Mouse (Mus musculus) G1E (cell line): ENCODE results near the gene Dnah14. TPM values are rescaled to one million over a fixed set of nuclear protein-coding genes. Genes with fewer than 3 reads are reported as not detected.
"Not testable (repeated sequence)": the region's sequence is repeated elsewhere in the genome, so short reads cannot be mapped to it uniquely, and the experiment has no call there.

Experiments
- ATAC-seq: 2 replicates; pipeline ENCODE4 v1.8.0; 2016; ENCODE audit warnings: mild to moderate bottlenecking; ENCODE audit not compliant: insufficient number of reproducible peaks, poor library complexity, low FRiP score, severe bottlenecking; ENCODE audit errors: extremely low read depth
- DNase-seq: peaks from one replicate; pipeline ENCODE4 v3.0.0; 2012; ENCODE audit warnings: low spot score
- H3K27me3 ChIP-seq: 2 replicates; pipeline ENCODE4 v1.6.1; 2012; ENCODE audit warnings: mild to moderate bottlenecking, low read length, inconsistent platforms; ENCODE audit not compliant: insufficient read depth
- H3K36me3 ChIP-seq: replicated peaks from 2 replicates; pipeline ENCODE3; 2012; ENCODE audit warnings: mild to moderate bottlenecking, inconsistent platforms
- H3K4me1 ChIP-seq: 2 replicates; pipeline ENCODE4 v1.6.1; 2012; ENCODE audit warnings: low read depth, low read length, inconsistent platforms, mixed read lengths; ENCODE audit not compliant: insufficient read depth
- H3K4me3 ChIP-seq: 2 replicates; pipeline ENCODE4 v1.5.1; 2012; ENCODE audit warnings: low read depth, mild to moderate bottlenecking, inconsistent platforms, low read length, moderate library complexity, mixed read lengths
- H3K9me3 ChIP-seq: replicated peaks from 2 replicates; pipeline ENCODE4 v1.6.1; 2012; ENCODE audit warnings: inconsistent platforms
- CTCF ChIP-seq: IDR thresholded peaks from 2 replicates; pipeline ENCODE4 v1.5.1; 2012; ENCODE audit warnings: low read depth, low read length, inconsistent platforms, mixed read lengths
- GATA1 ChIP-seq: IDR thresholded peaks from 2 replicates; pipeline ENCODE4 v1.6.1; 2012; ENCODE audit warnings: borderline replicate concordance, low read length, inconsistent platforms, mixed read lengths
- GATA2 ChIP-seq: IDR thresholded peaks from 2 replicates; pipeline ENCODE4 v1.6.1; 2012; ENCODE audit warnings: low read depth, low read length, inconsistent platforms, borderline replicate concordance
- POLR2AphosphoS5 ChIP-seq: IDR thresholded peaks from 2 replicates; pipeline ENCODE4 v1.6.1; 2012; ENCODE audit warnings: low read depth, low read length, inconsistent platforms; ENCODE audit not compliant: insufficient replicate concordance
- TAL1 ChIP-seq: conservative IDR thresholded peaks from 2 replicates; pipeline ENCODE4 v1.6.1; 2012; ENCODE audit warnings: low read depth, low read length, inconsistent platforms, mixed read lengths
- polyA plus RNA-seq: library from polyadenylated mRNA; stranded (reverse); fragments of >175 nt; gene quantifications from 2 replicates; pipeline ENCODE4 v1.2.3, GENCODE M21; 2012
- total RNA-seq, 2 experiments: library from RNA; stranded (forward) in 1 of 2; stranded (reverse) in 1 of 2; fragments of 200-1000 nt in 1 of 2; fragments of >200 nt in 1 of 2; fragmentation: Nextera tagmentation in 1 of 2; gene quantifications; 2 replicates each; pipeline ENCODE4 v1.2.3; 2014 to 2017

The Dnah14 gene
- total and polyA plus RNA-seq, 3 experiments = 1.3 TPM; not detected in 2

GRCm38 (mm10) chr1:181742251-181742885 is 166.0 kb downstream of the Dnah14 start:
- no peaks in the 10 kb centered on the region for H3K9me3 ChIP-seq
- DNase-seq = no peak

GRCm38 (mm10) chr1:181769392-181769791 is 193.0 kb downstream of the Dnah14 start:
- no peaks in the 10 kb centered on the region for H3K9me3 ChIP-seq
- H3K4me1 ChIP-seq = no peaks in the 10 kb centered on the region
- no peaks in the 10 kb centered on the region for H3K36me3 ChIP-seq
- H3K4me3 ChIP-seq = no peak overlapping the region
- peak; percentile 33; the same call in 1 of the 2 replicates for TF ChIP-seq CTCF
- no peak for TF ChIP-seq GATA1
- no peak for TF ChIP-seq GATA2
- TF ChIP-seq TAL1 = no peak
- TF ChIP-seq POLR2AphosphoS5 = no peak
- DNase-seq = no peak
- H3K27me3 ChIP-seq = no peaks in the 10 kb centered on the region
- no peak for ATAC-seq

More at GRCm38 (mm10) chr1:181742251-181742885, 166.0 kb downstream of the Dnah14 start:
- no peaks in the 10 kb centered on the region for H3K4me1 ChIP-seq
- no peak for ATAC-seq
- 0 out of 2 replicates have a peak, but pooled peaks cover 4% of the 10 kb centered on the region for H3K27me3 ChIP-seq
- H3K4me3 ChIP-seq = no peak overlapping the region
- no peaks in the 10 kb centered on the region for H3K36me3 ChIP-seq
- TF ChIP-seq TAL1 (no peak), GATA2 (no peak), GATA1 (no peak), POLR2AphosphoS5 (no peak), CTCF (no peak)

- TF ChIP-seq CTCF = no peak
- TF ChIP-seq POLR2AphosphoS5 = no peak
- no peak for TF ChIP-seq GATA2
- no peak for TF ChIP-seq GATA1
- TF ChIP-seq TAL1 = no peak
- Histone ChIP-seq H3K36me3 (no peaks in the 10 kb centered on the region), H3K4me1 (no peaks in the 10 kb centered on the region), H3K9me3 (peaks cover 3% of the 10 kb centered on the region), H3K27me3 (no peaks in the 10 kb centered on the region), H3K4me3 (peak overlapping the region; percentile 6; the same call in 1 of the 2 replicates)
- DNase-seq = no peak
- ATAC-seq = no peak
Measured at GRCm38 (mm10) chr1:181771871-181772270, 195.5 kb downstream of the Dnah14 start.

- Histone ChIP-seq H3K36me3 (no peaks in the 10 kb centered on the region), H3K4me1 (no peaks in the 10 kb centered on the region), H3K27me3 (no peaks in the 10 kb centered on the region), H3K9me3 (peaks cover 3% of the 10 kb centered on the region), H3K4me3 (no peak overlapping the region)
- DNase-seq = no peak
- ATAC-seq = no peak
- TF ChIP-seq GATA2 = no peak
- TF ChIP-seq POLR2AphosphoS5 = no peak
- no peak for TF ChIP-seq GATA1
- TF ChIP-seq TAL1 = no peak
Measured at GRCm38 (mm10) chr1:181776541-181776940, 200.2 kb downstream of the Dnah14 start.

GRCm38 (mm10) chr1:181782600-181782999 is 206.2 kb downstream of the Dnah14 start:
- H3K27me3 ChIP-seq, H3K36me3 ChIP-seq, H3K4me1 ChIP-seq, H3K9me3 ChIP-seq, ATAC-seq, DNase-seq, H3K4me3 ChIP-seq: not testable (repeated sequence)

- no peak for TF ChIP-seq POLR2AphosphoS5
- no peak for TF ChIP-seq GATA1
- TF ChIP-seq CTCF = no peak
- no peak for TF ChIP-seq GATA2
- TF ChIP-seq TAL1 = no peak
- H3K4me3 ChIP-seq = no peak overlapping the region
- no peaks in the 10 kb centered on the region for H3K36me3 ChIP-seq
- H3K27me3 ChIP-seq = peaks cover 12% of the 10 kb centered on the region
- ATAC-seq (no peak), DNase-seq (no peak)
- peaks cover 6% of the 10 kb centered on the region; the same call in 1 of the 2 replicates for H3K9me3 ChIP-seq
- no peaks in the 10 kb centered on the region for H3K4me1 ChIP-seq
Measured at GRCm38 (mm10) chr1:181789952-181790351, 213.6 kb downstream of the Dnah14 start.
